Mouse (Mus musculus): ENCODE measurements around the gene Agtpbp1. TPM values are rescaled to one million over a fixed set of nuclear protein-coding genes. Genes with fewer than 3 reads are reported as not detected.

Agtpbp1 gene
- polyA plus RNA-seq, 1 experiment from 2014 or later, result 12.8 TPM

GRCm38 (mm10) chr13:59557185-59557985 is 27.6 kb downstream of the Agtpbp1 start:
- no peaks in the 10 kb centered on the region for H3K36me3 ChIP-seq (ENCODE audit: insufficient read depth, low read length)
- no peaks in the 10 kb centered on the region for H3K9me3 ChIP-seq (ENCODE audit: low read length)
- peak overlapping the region; percentile 85 for H3K9ac ChIP-seq (replicated peaks; ENCODE audit: low read length)
- peak; percentile 90 for ATAC-seq (ENCODE audit: low FRiP score, low TSS enrichment)
- WGBS, result under 1% methylated on average over 33 of the region's 73 CpGs
- peak overlapping the region; percentile 74 for H3K27ac ChIP-seq (ENCODE audit: low read length)
- H3K27me3 ChIP-seq (ENCODE audit: insufficient read depth, low read length), result no peaks in the 10 kb centered on the region
- peaks cover 22% of the 10 kb centered on the region for H3K4me1 ChIP-seq (ENCODE audit: insufficient read depth, low read length)
- H3K4me2 ChIP-seq (replicated peaks; ENCODE audit: low read depth, low read length), result peak overlapping the region; percentile 91
- H3K4me3 ChIP-seq (ENCODE audit: low read length), result peak overlapping the region; percentile 71

DNA sequence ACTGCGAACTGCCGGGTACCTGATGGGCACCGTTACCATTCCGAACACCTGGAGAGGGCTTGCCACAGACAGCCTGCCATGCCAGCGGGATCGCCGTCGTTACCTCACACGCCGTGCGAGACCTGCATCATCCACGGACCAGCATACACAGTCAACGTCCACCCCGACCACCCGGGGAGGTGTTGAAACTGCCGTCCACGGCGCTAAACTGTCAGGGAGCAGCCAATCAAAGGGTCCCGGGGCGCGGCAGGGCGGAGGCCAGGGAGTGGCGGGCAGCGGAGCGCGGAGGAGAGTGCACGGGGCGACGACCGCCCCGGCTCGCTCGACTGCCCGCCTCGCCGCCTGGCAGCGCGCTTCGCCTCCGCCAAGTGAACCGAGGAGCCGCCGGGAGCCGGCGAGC is 28.4 kb downstream of the Agtpbp1 start:
- H3K36me3 ChIP-seq (ENCODE audit: insufficient read depth, low read length), result no peaks in the 10 kb centered on the region
- no peaks in the 10 kb centered on the region for H3K27me3 ChIP-seq (ENCODE audit: insufficient read depth, low read length)
- peaks cover 22% of the 10 kb centered on the region for H3K4me1 ChIP-seq (ENCODE audit: insufficient read depth, low read length)
- H3K4me2 ChIP-seq (replicated peaks; ENCODE audit: low read depth, low read length), result peak overlapping the region; percentile 91
- peak overlapping the region; percentile 85 for H3K9ac ChIP-seq (replicated peaks; ENCODE audit: low read length)
- H3K4me3 ChIP-seq (ENCODE audit: low read length), result peak overlapping the region; percentile 71
- WGBS, result under 1% methylated on average over 39 of the region's 45 CpGs
- peak overlapping the region; percentile 74 for H3K27ac ChIP-seq (ENCODE audit: low read length)
- peak; percentile 88 for ATAC-seq (ENCODE audit: low FRiP score, low TSS enrichment)
- H3K9me3 ChIP-seq (ENCODE audit: low read length), result no peaks in the 10 kb centered on the region

DNA sequence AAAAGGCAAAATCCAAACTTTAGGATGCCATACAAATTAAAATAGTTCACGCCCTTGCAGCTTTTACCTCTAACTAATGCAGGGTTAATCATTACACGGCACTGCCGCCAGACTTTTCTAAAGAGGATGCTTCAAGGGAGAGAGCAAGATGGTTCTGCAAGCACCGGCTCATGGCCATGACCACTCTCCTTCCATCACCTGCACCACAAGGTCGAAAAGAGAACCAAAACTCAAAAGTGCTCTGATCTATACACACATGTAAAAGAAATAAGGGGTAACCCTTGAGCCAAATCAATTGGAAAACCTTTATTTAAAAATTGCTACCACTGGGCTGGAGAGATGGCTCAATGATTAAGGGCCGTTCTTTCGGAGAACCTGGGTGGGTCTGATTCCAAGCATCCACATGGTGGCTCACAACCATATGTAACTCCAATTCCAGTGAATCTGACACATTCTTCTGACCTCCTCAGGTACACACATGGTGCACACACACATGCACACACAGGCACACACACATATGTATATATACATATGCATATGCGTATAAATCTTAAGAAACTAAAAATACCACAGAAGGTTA is 29.3 kb downstream of the Agtpbp1 start:
- H3K27ac ChIP-seq (ENCODE audit: low read length), result no peak overlapping the region
- no peaks in the 10 kb centered on the region for H3K27me3 ChIP-seq (ENCODE audit: insufficient read depth, low read length)
- no peaks in the 10 kb centered on the region for H3K36me3 ChIP-seq (ENCODE audit: insufficient read depth, low read length)
- H3K4me3 ChIP-seq (ENCODE audit: low read length), result peak overlapping the region; percentile 71
- H3K9ac ChIP-seq (replicated peaks; ENCODE audit: low read length), result no peak overlapping the region; the same call in 1 of the 2 replicates
- peak overlapping the region; percentile 91 for H3K4me2 ChIP-seq (replicated peaks; ENCODE audit: low read depth, low read length)
- ATAC-seq (ENCODE audit: low FRiP score, low TSS enrichment), result no peak
- WGBS, result 57% methylated on average over 8 of the region's 8 CpGs
- peaks cover 22% of the 10 kb centered on the region for H3K4me1 ChIP-seq (ENCODE audit: insufficient read depth, low read length)
- H3K9me3 ChIP-seq (ENCODE audit: low read length), result no peaks in the 10 kb centered on the region

GRCm38 (mm10) chr13:59554772-59555505 is 30.1 kb downstream of the Agtpbp1 start:
- Histone ChIP-seq H3K27me3 (ENCODE audit: insufficient read depth, low read length) (no peaks in the 10 kb centered on the region), H3K36me3 (ENCODE audit: insufficient read depth, low read length) (no peaks in the 10 kb centered on the region), H3K9me3 (ENCODE audit: low read length) (no peaks in the 10 kb centered on the region), H3K4me1 (ENCODE audit: insufficient read depth, low read length) (peaks cover 22% of the 10 kb centered on the region), H3K9ac (replicated peaks; ENCODE audit: low read length) (no peak overlapping the region), H3K4me2 (replicated peaks; ENCODE audit: low read depth, low read length) (peak overlapping the region; percentile 91), H3K27ac (ENCODE audit: low read length) (no peak overlapping the region), H3K4me3 (ENCODE audit: low read length) (peak overlapping the region; percentile 28)
- 57% methylated on average over 17 of the region's 17 CpGs for WGBS
- no peak for ATAC-seq (ENCODE audit: low FRiP score, low TSS enrichment)

GRCm38 (mm10) chr13:59552751-59553150 is 32.3 kb downstream of the Agtpbp1 start:
- no peak overlapping the region for H3K4me2 ChIP-seq (replicated peaks; ENCODE audit: low read depth, low read length)
- 53% methylated on average over 2 of the region's 2 CpGs for WGBS
- H3K4me1 ChIP-seq (ENCODE audit: insufficient read depth, low read length), result peaks cover 28% of the 10 kb centered on the region
- H3K9ac ChIP-seq (replicated peaks; ENCODE audit: low read length), result no peak overlapping the region
- no peak overlapping the region for H3K4me3 ChIP-seq (ENCODE audit: low read length)
- ATAC-seq (ENCODE audit: low FRiP score, low TSS enrichment), result no peak
- no peak overlapping the region for H3K27ac ChIP-seq (ENCODE audit: low read length)
- no peaks in the 10 kb centered on the region for H3K9me3 ChIP-seq (ENCODE audit: low read length)
- H3K36me3 ChIP-seq (ENCODE audit: insufficient read depth, low read length), result no peaks in the 10 kb centered on the region
- no peaks in the 10 kb centered on the region for H3K27me3 ChIP-seq (ENCODE audit: insufficient read depth, low read length)

DNA sequence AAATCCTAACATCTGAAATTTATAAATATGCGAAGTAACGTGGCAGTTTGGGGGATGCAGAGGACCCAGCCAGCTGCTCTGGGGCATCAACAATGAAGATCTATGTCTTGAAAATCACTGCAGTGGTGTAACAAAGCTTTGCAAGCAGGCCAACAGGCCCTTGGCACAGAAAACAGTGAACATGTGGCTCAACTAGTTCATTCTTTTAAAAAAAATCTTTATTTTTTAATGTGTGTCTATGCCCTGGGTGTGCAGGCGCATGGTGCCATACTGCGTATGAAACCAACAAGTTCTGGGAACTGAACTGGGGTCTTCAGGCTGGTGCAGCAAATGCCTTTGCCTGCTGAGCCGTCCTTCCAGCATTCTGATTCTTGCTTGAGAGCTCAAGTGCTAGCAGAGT is 32.7 kb downstream of the Agtpbp1 start:
- H3K36me3 ChIP-seq (ENCODE audit: insufficient read depth, low read length), result no peaks in the 10 kb centered on the region
- H3K4me1 ChIP-seq (ENCODE audit: insufficient read depth, low read length), result peaks cover 30% of the 10 kb centered on the region
- H3K27ac ChIP-seq (ENCODE audit: low read length), result no peak overlapping the region
- H3K4me3 ChIP-seq (ENCODE audit: low read length), result no peak overlapping the region
- H3K9ac ChIP-seq (replicated peaks; ENCODE audit: low read length), result no peak overlapping the region
- H3K4me2 ChIP-seq (replicated peaks; ENCODE audit: low read depth, low read length), result no peak overlapping the region
- WGBS, result 91% methylated on average over 5 of the region's 5 CpGs
- H3K27me3 ChIP-seq (ENCODE audit: insufficient read depth, low read length), result no peaks in the 10 kb centered on the region
- no peaks in the 10 kb centered on the region for H3K9me3 ChIP-seq (ENCODE audit: low read length)
- ATAC-seq (ENCODE audit: low FRiP score, low TSS enrichment), result no peak

DNA sequence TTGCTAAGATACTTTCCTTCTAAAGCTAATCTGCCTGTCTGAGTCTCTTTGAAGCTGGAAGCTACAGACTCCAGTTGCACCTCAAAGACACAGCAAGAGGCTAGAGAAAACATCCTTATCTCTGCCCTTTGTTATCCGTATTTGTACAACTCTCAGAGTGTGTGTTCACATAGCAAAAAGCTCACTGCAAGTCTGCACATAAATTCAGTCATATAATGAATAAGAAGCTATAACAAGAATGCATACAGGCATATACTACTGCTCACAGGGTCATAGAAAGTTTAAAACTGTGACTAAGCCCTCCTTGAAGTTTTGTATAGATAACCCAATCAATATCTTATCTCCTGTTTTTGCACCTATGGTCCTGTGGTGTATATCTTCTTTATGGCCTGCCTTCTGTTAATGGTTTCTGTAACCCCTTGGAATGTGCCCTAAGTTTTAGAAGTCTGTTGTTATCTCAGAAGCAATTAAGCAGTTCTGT is 35.7 kb downstream of the Agtpbp1 start:
- no peaks in the 10 kb centered on the region for H3K36me3 ChIP-seq (ENCODE audit: insufficient read depth, low read length)
- H3K27ac ChIP-seq (ENCODE audit: low read length), result no peak overlapping the region
- no peaks in the 10 kb centered on the region for H3K27me3 ChIP-seq (ENCODE audit: insufficient read depth, low read length)
- peaks cover 31% of the 10 kb centered on the region for H3K4me1 ChIP-seq (ENCODE audit: insufficient read depth, low read length)
- ATAC-seq (ENCODE audit: low FRiP score, low TSS enrichment), result no peak
- H3K9me3 ChIP-seq (ENCODE audit: low read length), result no peaks in the 10 kb centered on the region
- no peak overlapping the region for H3K4me2 ChIP-seq (replicated peaks; ENCODE audit: low read depth, low read length)
- no peak overlapping the region for H3K4me3 ChIP-seq (ENCODE audit: low read length)
- 37% methylated on average over 1 of the region's 1 CpGs for WGBS
- H3K9ac ChIP-seq (replicated peaks; ENCODE audit: low read length), result no peak overlapping the region

DNA sequence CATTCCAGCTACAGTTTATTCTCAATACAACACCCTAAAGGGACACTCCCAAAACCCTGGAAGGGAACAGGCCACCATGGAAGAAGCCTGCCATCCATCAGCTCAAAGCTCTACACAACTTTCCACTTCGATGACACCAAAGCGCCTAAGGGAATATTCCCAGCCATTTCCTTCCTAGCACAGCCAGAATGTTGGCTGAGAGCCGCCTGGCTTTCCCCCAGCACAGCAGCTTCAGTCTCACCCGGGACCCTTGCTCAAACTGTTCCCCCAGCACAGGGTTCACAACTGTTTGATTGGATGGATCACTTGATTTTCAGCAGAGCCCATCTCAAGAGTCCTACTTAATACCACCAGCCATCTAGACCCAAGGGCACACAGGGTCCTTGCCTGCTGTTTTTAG is 37.3 kb downstream of the Agtpbp1 start:
- Histone ChIP-seq H3K36me3 (ENCODE audit: insufficient read depth, low read length) (no peaks in the 10 kb centered on the region), H3K27ac (ENCODE audit: low read length) (0 out of 2 replicates have a peak overlapping the region, but pooled peaks have one; percentile 7), H3K9ac (replicated peaks; ENCODE audit: low read length) (no peak overlapping the region), H3K27me3 (ENCODE audit: insufficient read depth, low read length) (no peaks in the 10 kb centered on the region), H3K4me2 (replicated peaks; ENCODE audit: low read depth, low read length) (no peak overlapping the region), H3K9me3 (ENCODE audit: low read length) (no peaks in the 10 kb centered on the region), H3K4me1 (ENCODE audit: insufficient read depth, low read length) (peaks cover 34% of the 10 kb centered on the region), H3K4me3 (ENCODE audit: low read length) (no peak overlapping the region)
- ATAC-seq (ENCODE audit: low FRiP score, low TSS enrichment), result no peak
- WGBS, result 58% methylated on average over 4 of the region's 4 CpGs

GRCm38 (mm10) chr13:59547091-59547490 is 37.9 kb downstream of the Agtpbp1 start:
- H3K4me1 ChIP-seq (ENCODE audit: insufficient read depth, low read length), result peaks cover 34% of the 10 kb centered on the region
- H3K4me3 ChIP-seq (ENCODE audit: low read length), result no peak overlapping the region
- no peaks in the 10 kb centered on the region for H3K36me3 ChIP-seq (ENCODE audit: insufficient read depth, low read length)
- no peaks in the 10 kb centered on the region for H3K9me3 ChIP-seq (ENCODE audit: low read length)
- no peak overlapping the region for H3K4me2 ChIP-seq (replicated peaks; ENCODE audit: low read depth, low read length)
- no peak for ATAC-seq (ENCODE audit: low FRiP score, low TSS enrichment)
- no peaks in the 10 kb centered on the region for H3K27me3 ChIP-seq (ENCODE audit: insufficient read depth, low read length)
- 73% methylated on average over 2 of the region's 2 CpGs for WGBS
- H3K9ac ChIP-seq (replicated peaks; ENCODE audit: low read length), result no peak overlapping the region
- H3K27ac ChIP-seq (ENCODE audit: low read length), result no peak overlapping the region

Measured in kidney, embryonic 16.5 days (tissue).